Mouse (Mus musculus) thymus, postnatal 14 days (tissue): ENCODE data around the gene Ccdc144b.
A peak's percentile ranks its signal among the peaks of the same experiment; 100 is the strongest.

Experiments used
- DNase-seq: peaks from one replicate; pipeline ENCODE4 v3.0.0; 2021

Ccdc144b gene

DNA sequence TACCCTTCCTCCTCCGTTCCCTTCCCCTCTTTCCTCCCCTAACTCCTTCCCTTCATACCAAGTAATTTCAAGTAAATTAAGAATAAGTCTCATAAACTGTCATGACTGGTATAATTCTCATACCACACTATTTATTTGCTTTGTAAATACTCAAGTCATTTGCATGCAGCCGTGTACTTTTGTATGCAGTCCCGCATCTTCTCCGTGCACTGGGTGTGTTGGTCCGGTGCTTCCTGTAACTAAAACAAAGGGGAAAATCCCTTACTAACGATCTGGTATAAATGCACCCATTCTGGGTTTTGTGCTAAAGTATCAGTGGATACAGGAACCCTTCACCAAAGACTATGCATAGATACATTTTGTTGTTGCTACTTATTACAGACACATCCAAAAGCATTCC is 27.6 kb downstream of the Ccdc144b start:
- no peak for DNase-seq

- DNase-seq = no peak
These were observed 42.1 kb downstream of the Ccdc144b start for GRCm38 (mm10) chr3:36011239-36011638.

DNA sequence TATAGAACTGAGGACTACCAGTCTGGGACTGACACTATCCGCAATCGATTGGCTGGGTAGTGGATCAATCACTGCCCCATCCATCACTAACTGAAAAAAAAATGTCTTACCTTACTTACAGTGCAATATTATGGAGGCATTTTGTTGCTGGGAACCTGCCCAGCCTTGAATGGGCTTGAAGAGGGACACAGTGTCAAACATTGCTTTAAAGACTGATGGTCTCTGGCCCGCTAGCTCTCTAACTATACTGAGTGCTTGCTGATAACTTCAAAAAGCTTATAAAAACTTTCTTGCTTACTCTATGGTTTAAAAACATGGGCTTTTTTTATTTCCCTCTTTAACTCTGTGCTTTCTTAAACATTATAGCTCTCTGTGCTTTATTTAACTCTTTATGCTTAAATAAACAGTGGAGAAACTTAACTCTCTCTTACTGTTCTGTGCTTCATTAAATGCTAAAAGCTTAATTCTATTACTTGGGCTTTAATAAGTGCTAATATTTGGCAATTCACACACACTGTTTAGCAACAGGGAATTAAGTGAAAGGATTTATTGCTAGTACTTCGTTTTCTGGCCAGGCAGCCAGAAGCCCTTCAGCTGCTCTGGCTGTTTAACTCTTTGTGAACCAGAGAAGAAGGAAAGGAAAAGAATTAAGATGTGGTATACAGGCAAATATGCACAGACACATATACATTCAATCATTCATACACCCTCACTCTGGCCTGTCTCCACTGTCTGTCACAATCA is 44.8 kb downstream of the Ccdc144b start:
- no peak for DNase-seq

GRCm38 (mm10) chr3:36004028-36004895 is 49.1 kb downstream of the Ccdc144b start:
- no peak for DNase-seq

DNA sequence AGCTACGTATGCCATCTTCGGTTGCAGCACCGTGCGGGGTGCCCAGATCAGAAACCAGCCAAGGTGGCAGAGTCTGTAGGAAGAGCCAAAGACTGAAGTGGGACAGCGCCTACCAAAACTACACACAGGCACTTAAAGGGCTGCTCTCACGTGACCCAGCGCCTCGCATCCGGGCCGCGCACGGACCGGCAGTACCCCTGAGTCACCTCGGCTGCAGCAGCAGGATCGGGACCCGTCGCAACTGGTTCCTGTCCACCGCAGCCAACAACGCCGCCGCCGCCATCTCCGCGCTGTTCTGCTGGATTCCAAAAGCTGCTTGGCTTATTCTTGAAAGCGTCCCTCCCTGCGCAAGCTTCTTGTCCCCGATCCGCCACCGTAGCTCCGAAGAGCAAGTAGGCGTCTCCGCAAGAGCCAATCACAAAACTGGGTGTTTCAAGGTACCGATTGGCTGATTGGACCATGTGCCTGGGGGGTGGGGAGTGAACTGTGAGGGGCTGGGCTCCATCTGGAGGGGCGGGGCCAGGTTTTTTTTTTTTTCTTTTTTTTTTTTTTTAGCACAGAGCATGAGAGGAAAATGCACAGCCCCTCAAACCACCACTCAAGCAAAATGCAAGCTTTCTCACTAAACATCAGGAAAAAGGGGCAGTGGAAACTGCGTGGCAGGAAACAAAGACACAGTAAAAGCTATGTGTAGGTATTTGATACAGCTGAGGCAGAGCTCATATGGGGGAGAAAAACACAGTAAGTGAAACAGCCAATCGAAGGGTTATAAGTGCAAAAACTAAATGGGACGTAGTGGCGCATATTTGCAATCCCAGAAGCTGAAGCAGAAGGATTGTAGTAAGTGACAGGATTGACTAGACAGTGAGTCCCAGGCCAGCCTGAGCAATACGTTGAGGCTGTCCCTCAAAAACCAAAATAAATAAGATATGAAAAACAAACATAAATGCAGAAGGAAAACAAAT is 52.8 kb downstream of the Ccdc144b start, which contains the start of gene Mccc1:
Gene Mccc1, minus strand, starts transcription at position 404 of the 965 bp plus-strand sequence.
- peak; percentile 92 for DNase-seq

- no peak for DNase-seq
These were observed 58.5 kb downstream of the Ccdc144b start for GRCm38 (mm10) chr3:35994552-35995531.

- DNase-seq = no peak
These were observed 62.6 kb downstream of the Ccdc144b start for GRCm38 (mm10) chr3:35990715-35991114.

DNA sequence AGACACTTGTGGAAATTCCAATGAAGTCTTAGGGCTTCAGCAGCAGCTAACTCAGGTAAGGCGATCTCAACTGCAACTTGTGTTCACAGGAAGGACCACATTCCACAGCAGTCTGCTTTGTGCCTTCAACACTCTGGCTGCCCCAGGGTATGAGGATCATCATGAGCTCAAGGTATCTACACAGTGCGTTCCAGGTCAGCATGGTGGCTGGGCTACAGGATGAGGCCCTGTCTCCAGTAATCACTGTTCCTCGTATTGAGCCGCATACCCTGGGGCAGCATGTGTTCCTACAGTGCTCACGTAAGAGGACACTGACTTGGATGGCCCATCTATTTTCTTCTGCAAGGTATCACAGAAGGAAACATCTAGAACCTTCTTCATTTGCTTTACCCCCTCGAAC is 65.3 kb downstream of the Ccdc144b start:
- DNase-seq = no peak

GRCm38 (mm10) chr3:35986266-35986665 is 67.1 kb downstream of the Ccdc144b start:
- DNase-seq = no peak

DNA sequence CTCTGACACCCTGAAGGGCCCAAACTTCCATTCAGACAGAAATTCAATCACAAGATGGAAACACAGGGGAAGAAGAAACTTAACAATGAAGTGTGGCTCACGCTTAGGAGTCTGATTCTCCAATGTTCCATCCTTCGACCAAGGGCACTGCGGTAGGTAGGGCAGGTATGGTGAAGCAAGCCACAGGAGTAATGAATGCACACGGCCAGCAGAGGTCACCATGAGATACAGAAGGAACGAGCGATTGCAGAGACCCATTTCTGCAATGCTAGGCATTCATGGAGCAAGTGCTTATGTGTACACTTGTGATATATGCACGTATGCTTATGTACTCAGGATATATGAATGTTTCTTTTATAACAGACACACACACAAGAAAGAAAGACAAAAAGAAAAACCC is 79.8 kb downstream of the Ccdc144b start:
- DNase-seq = peak; percentile 63

GRCm38 (mm10) chr3:35972985-35973384 is 80.4 kb downstream of the Ccdc144b start:
- peak; percentile 38 for DNase-seq

DNA sequence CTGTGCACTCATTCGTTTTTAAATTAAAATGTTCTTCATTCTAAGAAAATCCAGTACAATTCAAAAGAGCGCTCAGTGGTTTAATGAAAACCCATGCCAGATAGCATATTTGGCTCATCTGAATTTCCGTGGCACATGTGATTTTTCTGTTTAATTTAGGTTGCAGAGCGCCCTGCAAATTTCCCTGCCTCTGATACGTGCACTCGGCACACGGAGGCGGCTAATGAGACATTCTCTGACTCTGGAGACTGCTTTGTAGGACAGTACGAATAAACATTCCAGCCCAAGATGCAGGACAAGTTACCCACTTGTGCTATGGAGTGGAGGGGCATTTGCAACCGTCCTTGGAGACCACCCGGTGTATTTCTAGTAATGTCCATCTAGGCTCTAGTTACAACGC is 82.2 kb downstream of the Ccdc144b start:
- DNase-seq = no peak

DNA sequence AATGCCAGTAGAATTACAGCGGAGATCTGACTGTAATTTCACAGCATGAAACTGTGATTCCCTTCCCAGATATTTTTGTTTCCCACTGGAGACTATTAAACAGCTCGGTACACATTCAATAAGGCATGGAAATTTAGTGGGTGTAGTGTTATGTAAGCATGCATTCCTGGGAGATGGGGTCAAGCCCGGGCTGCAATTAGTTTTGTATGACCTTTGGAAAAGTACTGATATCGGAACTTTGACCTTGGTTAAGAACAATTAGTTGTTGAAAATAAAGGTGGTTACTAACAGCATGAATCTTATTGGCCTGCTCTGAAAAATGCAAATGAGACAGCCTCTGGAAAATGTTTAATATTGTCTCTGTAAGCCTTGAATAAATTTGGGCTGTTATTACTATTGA is 82.9 kb downstream of the Ccdc144b start:
- no peak for DNase-seq

- no peak for DNase-seq
These were observed 85.9 kb downstream of the Ccdc144b start for GRCm38 (mm10) chr3:35967366-35967921.

DNA sequence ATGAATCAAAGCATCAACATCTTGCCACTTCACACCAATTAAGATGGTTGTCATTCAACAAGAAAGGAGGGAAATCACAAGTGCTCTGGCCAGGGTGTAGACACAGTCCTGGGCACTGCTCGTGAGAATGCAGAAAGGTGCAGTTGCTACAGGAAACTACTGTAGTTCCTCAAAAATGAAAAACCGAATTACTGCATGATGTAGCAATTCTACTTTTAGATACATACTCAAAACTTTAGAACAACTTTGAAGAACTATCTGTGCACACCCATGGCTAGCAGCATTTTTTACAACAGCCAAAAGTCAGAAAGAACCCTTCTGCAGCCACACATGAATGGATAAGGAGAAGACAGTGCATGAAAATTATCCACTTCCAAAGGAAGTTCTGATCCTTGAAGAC is 86.9 kb downstream of the Ccdc144b start:
- DNase-seq = no peak

DNA sequence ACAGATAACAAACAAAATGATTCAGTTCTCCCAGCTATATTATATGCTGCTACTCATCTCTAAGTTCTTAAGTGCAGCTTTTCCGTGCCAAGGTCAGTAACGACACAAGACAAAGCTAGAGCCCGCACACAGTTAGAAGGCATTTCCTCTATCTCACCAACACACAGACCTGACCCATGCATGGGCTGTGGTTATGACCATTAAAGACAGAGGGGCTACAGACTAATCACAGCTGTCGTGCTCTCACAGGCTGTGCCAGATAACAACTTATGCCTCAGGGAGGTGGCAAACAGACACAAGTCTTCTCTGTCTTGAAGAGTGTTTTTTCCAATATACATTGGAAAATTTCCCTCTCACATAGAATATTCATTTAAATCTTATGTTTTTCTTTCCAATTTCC is 88.4 kb downstream of the Ccdc144b start:
- DNase-seq = no peak

GRCm38 (mm10) chr3:35963921-35964320 is 89.4 kb downstream of the Ccdc144b start:
- DNase-seq = no peak

DNA sequence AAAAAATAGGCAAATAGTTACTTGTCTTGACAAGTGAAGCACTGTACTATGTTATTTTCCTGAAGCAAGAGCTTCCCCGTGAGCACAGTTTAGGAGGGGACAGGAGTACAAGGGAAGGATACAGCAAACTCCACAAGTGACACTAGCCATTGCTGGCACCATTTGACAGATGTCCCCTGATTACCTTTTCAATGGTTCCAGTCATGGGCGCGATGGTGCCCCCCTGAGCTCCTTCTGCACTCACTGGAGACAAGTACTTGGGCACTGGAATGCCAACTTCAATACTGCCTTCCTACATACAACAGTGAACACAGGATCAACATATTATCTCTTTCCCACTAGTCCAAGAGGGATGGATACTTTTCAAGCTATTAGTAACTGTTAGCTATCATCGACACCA is 89.9 kb downstream of the Ccdc144b start:
- no peak for DNase-seq

DNA sequence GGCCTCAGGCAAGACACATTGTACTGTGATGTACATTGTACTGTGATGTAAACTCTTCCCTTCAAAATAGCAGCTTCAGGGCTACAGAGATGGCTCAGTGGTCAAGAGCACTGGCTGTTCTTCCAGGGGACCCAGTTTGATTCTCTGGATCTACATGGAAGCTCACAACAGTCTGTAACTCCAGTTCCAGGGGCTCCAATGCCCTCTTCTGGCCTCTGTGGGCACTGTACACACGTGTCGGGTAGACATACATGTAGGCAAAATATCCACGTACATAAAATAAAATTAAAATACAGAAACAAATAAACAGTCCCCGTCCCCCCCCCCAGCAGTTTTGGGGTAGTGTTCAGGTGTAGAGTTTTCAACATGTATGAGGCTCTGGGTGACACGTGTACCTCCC is 90.4 kb downstream of the Ccdc144b start:
- no peak for DNase-seq
